Mouse (Mus musculus) spleen, adult 18-20 months (tissue): ENCODE measurements around the gene Fam198a.
"Not testable (repeated sequence)": the region's sequence is repeated elsewhere in the genome, so short reads cannot be mapped to it uniquely, and the experiment has no call there.

Experiments
- DNase-seq, 2 experiments: peaks; one replicate each; pipeline ENCODE4 v3.0.0; 2022; ENCODE audit warnings: mixed read lengths in 2 of 2

Gene Fam198a

GRCm38 (mm10) chr9:121982665-121983064 is 31.9 kb downstream of the Fam198a start:
- no peak for DNase-seq

- DNase-seq, result peak; percentile 34 to 69
These were observed 32.7 kb downstream of the Fam198a start for GRCm38 (mm10) chr9:121983504-121983903.

GRCm38 (mm10) chr9:121984465-121985461 is 34.0 kb downstream of the Fam198a start:
- DNase-seq, result peak; percentile 53 to 78

GRCm38 (mm10) chr9:121988910-121989309 is 38.1 kb downstream of the Fam198a start:
- no peak for DNase-seq

- DNase-seq, result no peak
These were observed 38.7 kb downstream of the Fam198a start for GRCm38 (mm10) chr9:121989536-121989935.

- no peak for DNase-seq
These were observed 40.3 kb downstream of the Fam198a start for GRCm38 (mm10) chr9:121991041-121991440.

- DNase-seq, result no peak
These were observed 42.3 kb downstream of the Fam198a start for GRCm38 (mm10) chr9:121993047-121993446.

- no peak for DNase-seq
These were observed 44.3 kb downstream of the Fam198a start for GRCm38 (mm10) chr9:121995077-121995476.

- DNase-seq, result peak; percentile 10 to 28
These were observed 44.8 kb downstream of the Fam198a start for GRCm38 (mm10) chr9:121995508-121996131.

GRCm38 (mm10) chr9:121997010-121997409 is 46.2 kb downstream of the Fam198a start, which contains the start of gene Pomgnt2:
Gene Pomgnt2, minus strand, starts transcription at chr9:121997110.
- DNase-seq, result no peak

- DNase-seq, result no peak
These were observed 47.2 kb downstream of the Fam198a start for GRCm38 (mm10) chr9:121997978-121998377.

- no peak for DNase-seq
These were observed 55.4 kb downstream of the Fam198a start for GRCm38 (mm10) chr9:122006175-122006574.

GRCm38 (mm10) chr9:122006609-122007008 is 55.8 kb downstream of the Fam198a start:
- DNase-seq, result no peak

GRCm38 (mm10) chr9:122008876-122009275 is 58.1 kb downstream of the Fam198a start:
- DNase-seq, result no peak

- DNase-seq, result no peak
These were observed 60.0 kb downstream of the Fam198a start for GRCm38 (mm10) chr9:122010751-122011150.

- no peak for DNase-seq
These were observed 62.0 kb downstream of the Fam198a start for GRCm38 (mm10) chr9:122012816-122013215.

GRCm38 (mm10) chr9:122013629-122014028 is 62.8 kb downstream of the Fam198a start:
- DNase-seq, result peak in 1 of 2 experiments; percentile 18

- peak; percentile 40 to 76 for DNase-seq
These were observed 63.5 kb downstream of the Fam198a start for GRCm38 (mm10) chr9:122014241-122014667.

- no peak for DNase-seq
These were observed 67.3 kb downstream of the Fam198a start for GRCm38 (mm10) chr9:122018079-122018478.

GRCm38 (mm10) chr9:122018782-122019395 is 68.1 kb downstream of the Fam198a start:
- DNase-seq, result peak in 1 of 2 experiments; percentile 13

- DNase-seq, result no peak
These were observed 69.5 kb downstream of the Fam198a start for GRCm38 (mm10) chr9:122020321-122020720.

GRCm38 (mm10) chr9:122021171-122021570 is 70.4 kb downstream of the Fam198a start:
- DNase-seq, result not testable (repeated sequence)

- DNase-seq, result no peak
These were observed 70.8 kb downstream of the Fam198a start for GRCm38 (mm10) chr9:122021581-122021980.
